Mouse (Mus musculus) hematopoietic stem cell, adult 5-6 weeks (primary cell): ENCODE measurements around the gene Mtor. TPM values are rescaled to one million over a fixed set of nuclear protein-coding genes. Genes with fewer than 3 reads are reported as not detected.

Experiments used
- ATAC-seq, 2 experiments: fragments of 125-278 bp in 1 of 2; replicated peaks in 1 of 2; 2 replicates each; pipeline ENCODE4 v1.8.0; 2016 to 2017; ENCODE audit warnings: inconsistent platforms in 2 of 2, mild to moderate bottlenecking in 2 of 2, moderate number of reproducible peaks in 2 of 2, low read depth in 1 of 2, moderate TSS enrichment in 1 of 2; ENCODE audit not compliant: low FRiP score in 2 of 2, poor library complexity in 2 of 2, severe bottlenecking in 2 of 2, insufficient read depth in 1 of 2, low TSS enrichment in 1 of 2
- total RNA-seq: library from RNA; stranded (forward); fragments of 172-1452, 232-1000 nt; gene quantifications from 2 replicates; pipeline ENCODE4 v1.2.3, GENCODE M21; 2017

Mtor gene
- total RNA-seq, 1 experiment from 2014 or later: 16.0 TPM

GRCm38 (mm10) chr4:148434554-148434953 lies 13.9 kb upstream of the Mtor start:
- ATAC-seq: no peak

- ATAC-seq: no peak
Measured at GRCm38 (mm10) chr4:148435106-148435505, 13.3 kb upstream of the Mtor start.

- ATAC-seq: no peak
Measured at GRCm38 (mm10) chr4:148435657-148436330, 12.6 kb upstream of the Mtor start.

GRCm38 (mm10) chr4:148441931-148442330 lies 6.5 kb upstream of the Mtor start:
- ATAC-seq: no peak

GRCm38 (mm10) chr4:148442598-148442997 lies 5.8 kb upstream of the Mtor start:
- no peak for ATAC-seq

- ATAC-seq: peak; percentile 48 to 64
Measured at GRCm38 (mm10) chr4:148444250-148444967, 4.0 kb upstream of the Mtor start, which contains the start of gene Ubiad1. TSS of gene Ubiad1 (minus strand) at chr4:148444771.

GRCm38 (mm10) chr4:148448853-148449245 lies 438 bp downstream of the Mtor start:
- ATAC-seq: no peak

- ATAC-seq: no peak
Measured at GRCm38 (mm10) chr4:148453707-148454106, 5.3 kb downstream of the Mtor start.

- ATAC-seq: no peak
Measured at GRCm38 (mm10) chr4:148455477-148456025, 7.1 kb downstream of the Mtor start.

GRCm38 (mm10) chr4:148460656-148461284 lies 12.4 kb downstream of the Mtor start:
- ATAC-seq: no peak

- no peak for ATAC-seq
Measured at GRCm38 (mm10) chr4:148461772-148462171, 13.4 kb downstream of the Mtor start.

- ATAC-seq: no peak
Measured at GRCm38 (mm10) chr4:148462717-148463116, 14.3 kb downstream of the Mtor start.

- peak; percentile 47 to 52; a peak in 2 of 4 replicates for ATAC-seq
Measured at GRCm38 (mm10) chr4:148463208-148463960, 15.0 kb downstream of the Mtor start.

- ATAC-seq: no peak
Measured at GRCm38 (mm10) chr4:148464301-148464700, 15.9 kb downstream of the Mtor start.

GRCm38 (mm10) chr4:148464869-148465268 lies 16.5 kb downstream of the Mtor start:
- ATAC-seq: no peak

- no peak for ATAC-seq
Measured at GRCm38 (mm10) chr4:148466511-148467079, 18.2 kb downstream of the Mtor start.

GRCm38 (mm10) chr4:148468396-148468795 lies 20.0 kb downstream of the Mtor start:
- no peak for ATAC-seq
